Mouse (Mus musculus) lung, embryonic 15.5 days (tissue): ENCODE results near the gene Zbtb21. TPM values are rescaled to one million over a fixed set of nuclear protein-coding genes. Genes with fewer than 3 reads are reported as not detected.

Source experiments
- ATAC-seq: fragments of 200-750 bp; cut with Nextera tagmentation; 2 replicates; pipeline ENCODE4 v1.8.0; 2017; ENCODE audit warnings: moderate number of reproducible peaks, borderline replicate concordance; ENCODE audit not compliant: low FRiP score, low TSS enrichment; ENCODE audit errors: extremely low read depth
- H3K27ac ChIP-seq: fragments of 300-500 bp; sonication (generic); 2 replicates; pipeline ENCODE4 v1.5.1; 2015; ENCODE audit warnings: moderate library complexity, mild to moderate bottlenecking, inconsistent platforms
- H3K27me3 ChIP-seq: fragments of 300-500 bp; sonication (generic); 2 replicates; pipeline ENCODE4 v1.6.1; 2015; ENCODE audit warnings: inconsistent platforms
- H3K36me3 ChIP-seq: fragments of 300-500 bp; sonication (generic); 2 replicates; pipeline ENCODE4 v1.6.1; 2015; ENCODE audit warnings: inconsistent platforms
- H3K4me1 ChIP-seq: fragments of 300-500 bp; sonication (generic); 2 replicates; pipeline ENCODE4 v1.6.1; 2015; ENCODE audit warnings: inconsistent platforms
- H3K4me2 ChIP-seq: fragments of 300-500 bp; sonication (generic); 2 replicates; pipeline ENCODE4 v1.6.1; 2015; ENCODE audit warnings: inconsistent platforms, mild to moderate bottlenecking, moderate library complexity
- H3K4me3 ChIP-seq: fragments of 300-500 bp; sonication (generic); 2 replicates; pipeline ENCODE4 v1.5.1; 2015; ENCODE audit warnings: mild to moderate bottlenecking, inconsistent platforms
- H3K9ac ChIP-seq: fragments of 300-500 bp; sonication (generic); 2 replicates; pipeline ENCODE4 v1.6.1; 2015; ENCODE audit warnings: inconsistent platforms
- H3K9me3 ChIP-seq: fragments of 300-500 bp; sonication (generic); 2 replicates; pipeline ENCODE4 v1.6.1; 2016; ENCODE audit warnings: inconsistent platforms
- WGBS: fragments of 180-500 bp; shearing (Covaris S2); methylation state at CpG from one replicate; pipeline ENCODE4 v1.1.7; 2015; 5-methylcytosine and 5-hydroxymethylcytosine counted together
- polyA plus RNA-seq: library from polyadenylated mRNA; unstranded; fragments of >200 nt; fragmentation: Nextera tagmentation; extraction: Ambion mirVana; gene quantifications from 2 replicates; pipeline ENCODE4 v1.2.1, GENCODE M21; 2015

The Zbtb21 gene
- polyA plus RNA-seq, 1 experiment from 2014 or later: 11.0 TPM

GRCm38 (mm10) chr16:97940471-97940973, 21.9 kb downstream of the Zbtb21 start:
- Histone ChIP-seq H3K27ac (no peak overlapping the region), H3K4me2 (no peak overlapping the region), H3K9me3 (no peaks in the 10 kb centered on the region), H3K27me3 (no peaks in the 10 kb centered on the region), H3K4me3 (no peak overlapping the region), H3K4me1 (no peaks in the 10 kb centered on the region), H3K9ac (no peak overlapping the region), H3K36me3 (peaks cover 7% of the 10 kb centered on the region)
- WGBS: 76% methylated on average over 3 of the region's 3 CpGs
- no peak for ATAC-seq

- no peaks in the 10 kb centered on the region for H3K27me3 ChIP-seq
- H3K4me3 ChIP-seq: no peak overlapping the region
- 88% methylated on average over 3 of the region's 3 CpGs for WGBS
- ATAC-seq: no peak
- H3K36me3 ChIP-seq: no peaks in the 10 kb centered on the region
- H3K4me2 ChIP-seq: no peak overlapping the region
- H3K4me1 ChIP-seq: no peaks in the 10 kb centered on the region
- H3K9me3 ChIP-seq: no peaks in the 10 kb centered on the region
- no peak overlapping the region for H3K27ac ChIP-seq
- no peak overlapping the region for H3K9ac ChIP-seq
Measured at GRCm38 (mm10) chr16:97935815-97936214, 26.6 kb downstream of the Zbtb21 start.

GRCm38 (mm10) chr16:97930231-97930630, 32.2 kb downstream of the Zbtb21 start:
- no peak for ATAC-seq
- Histone ChIP-seq H3K27me3 (no peaks in the 10 kb centered on the region), H3K4me1 (no peaks in the 10 kb centered on the region)

GRCm38 (mm10) chr16:97929520-97929919, 32.9 kb downstream of the Zbtb21 start:
- ATAC-seq: no peak
- no peak overlapping the region for H3K27ac ChIP-seq
- H3K4me3 ChIP-seq: no peak overlapping the region
- H3K9me3 ChIP-seq: no peaks in the 10 kb centered on the region
- WGBS: 56% methylated on average over 1 of the region's 1 CpGs
- no peaks in the 10 kb centered on the region for H3K36me3 ChIP-seq
- H3K9ac ChIP-seq: no peak overlapping the region
- H3K4me1 ChIP-seq: no peaks in the 10 kb centered on the region
- no peaks in the 10 kb centered on the region for H3K27me3 ChIP-seq
- no peak overlapping the region for H3K4me2 ChIP-seq

More at GRCm38 (mm10) chr16:97930231-97930630, 32.2 kb downstream of the Zbtb21 start:
- H3K4me3 ChIP-seq: no peak overlapping the region
- H3K36me3 ChIP-seq: no peaks in the 10 kb centered on the region
- H3K4me2 ChIP-seq: no peak overlapping the region
- H3K27ac ChIP-seq: no peak overlapping the region
- no peaks in the 10 kb centered on the region for H3K9me3 ChIP-seq
- H3K9ac ChIP-seq: no peak overlapping the region

GRCm38 (mm10) chr16:97927331-97927938, 35.0 kb downstream of the Zbtb21 start:
- Histone ChIP-seq H3K4me2 (no peak overlapping the region), H3K36me3 (no peaks in the 10 kb centered on the region), H3K27ac (no peak overlapping the region), H3K9ac (no peak overlapping the region), H3K4me1 (0 out of 2 replicates have a peak, but pooled peaks cover 7% of the 10 kb centered on the region), H3K27me3 (no peaks in the 10 kb centered on the region), H3K4me3 (no peak overlapping the region), H3K9me3 (no peaks in the 10 kb centered on the region)
- ATAC-seq: no peak
- 85% methylated on average over 3 of the region's 3 CpGs for WGBS

- Histone ChIP-seq H3K4me2 (no peak overlapping the region), H3K27ac (no peak overlapping the region), H3K4me3 (no peak overlapping the region), H3K9me3 (no peaks in the 10 kb centered on the region), H3K27me3 (no peaks in the 10 kb centered on the region), H3K9ac (no peak overlapping the region), H3K4me1 (peaks cover 10% of the 10 kb centered on the region), H3K36me3 (no peaks in the 10 kb centered on the region)
- 81% methylated on average over 9 of the region's 9 CpGs for WGBS
- no peak for ATAC-seq
Measured at GRCm38 (mm10) chr16:97926381-97926780, 36.0 kb downstream of the Zbtb21 start.

GRCm38 (mm10) chr16:97925760-97926159, 36.7 kb downstream of the Zbtb21 start:
- H3K9me3 ChIP-seq: no peaks in the 10 kb centered on the region
- no peaks in the 10 kb centered on the region for H3K36me3 ChIP-seq
- H3K4me1 ChIP-seq: peaks cover 16% of the 10 kb centered on the region
- WGBS: 53% methylated on average over 2 of the region's 2 CpGs
- H3K27ac ChIP-seq: no peak overlapping the region
- no peak overlapping the region for H3K9ac ChIP-seq
- no peak for ATAC-seq
- H3K4me3 ChIP-seq: no peak overlapping the region
- H3K27me3 ChIP-seq: no peaks in the 10 kb centered on the region
- H3K4me2 ChIP-seq: no peak overlapping the region

GRCm38 (mm10) chr16:97923700-97924099, 38.7 kb downstream of the Zbtb21 start:
- peaks cover 19% of the 10 kb centered on the region for H3K4me1 ChIP-seq
- whole genome bisulfite sequencing: 54% methylated on average over 1 of the region's 1 CpGs
- no peaks in the 10 kb centered on the region for H3K27me3 ChIP-seq
- ATAC-seq: no peak
- H3K4me2 ChIP-seq: no peak overlapping the region
- no peaks in the 10 kb centered on the region for H3K36me3 ChIP-seq
- no peak overlapping the region for H3K27ac ChIP-seq
- no peak overlapping the region for H3K9ac ChIP-seq
- no peaks in the 10 kb centered on the region for H3K9me3 ChIP-seq
- H3K4me3 ChIP-seq: no peak overlapping the region

- H3K9ac ChIP-seq: peak overlapping the region; percentile 78
- H3K27ac ChIP-seq: peak overlapping the region; percentile 88
- H3K4me2 ChIP-seq: peak overlapping the region; percentile 90
- H3K9me3 ChIP-seq: no peaks in the 10 kb centered on the region
- ATAC-seq: peak; percentile 58; the same call in 1 of the 2 replicates
- H3K4me3 ChIP-seq: peak overlapping the region; percentile 75
- H3K36me3 ChIP-seq: no peaks in the 10 kb centered on the region
- WGBS: 2% methylated on average over 9 of the region's 9 CpGs
- no peaks in the 10 kb centered on the region for H3K27me3 ChIP-seq
- peaks cover 19% of the 10 kb centered on the region for H3K4me1 ChIP-seq
Measured at GRCm38 (mm10) chr16:97922779-97923126, 39.7 kb downstream of the Zbtb21 start.

- H3K9ac ChIP-seq: peak overlapping the region; percentile 78
- H3K27ac ChIP-seq: peak overlapping the region; percentile 88
- peak overlapping the region; percentile 90 for H3K4me2 ChIP-seq
- no peaks in the 10 kb centered on the region for H3K9me3 ChIP-seq
- peak overlapping the region; percentile 75 for H3K4me3 ChIP-seq
- under 1% methylated on average over 75 of the region's 75 CpGs for WGBS
- ATAC-seq: peak; percentile 95
- no peaks in the 10 kb centered on the region for H3K36me3 ChIP-seq
- H3K27me3 ChIP-seq: no peaks in the 10 kb centered on the region
- H3K4me1 ChIP-seq: peaks cover 19% of the 10 kb centered on the region
Measured at GRCm38 (mm10) chr16:97921961-97922778, 40.3 kb downstream of the Zbtb21 start.

- Histone ChIP-seq H3K4me1 (peaks cover 19% of the 10 kb centered on the region), H3K4me2 (no peak overlapping the region), H3K9ac (no peak overlapping the region), H3K4me3 (no peak overlapping the region), H3K27ac (no peak overlapping the region), H3K9me3 (no peaks in the 10 kb centered on the region), H3K36me3 (no peaks in the 10 kb centered on the region), H3K27me3 (no peaks in the 10 kb centered on the region)
- 94% methylated on average over 1 of the region's 1 CpGs for WGBS
- no peak for ATAC-seq
Measured at GRCm38 (mm10) chr16:97920621-97921020, 41.8 kb downstream of the Zbtb21 start.

GRCm38 (mm10) chr16:97919793-97920192, 42.6 kb downstream of the Zbtb21 start:
- no peak for ATAC-seq

More at GRCm38 (mm10) chr16:97919793-97920192, 42.6 kb downstream of the Zbtb21 start:
- H3K27me3 ChIP-seq: no peaks in the 10 kb centered on the region
- H3K4me3 ChIP-seq: no peak overlapping the region
- peaks cover 19% of the 10 kb centered on the region for H3K4me1 ChIP-seq
- no peaks in the 10 kb centered on the region for H3K36me3 ChIP-seq
- H3K9ac ChIP-seq: no peak overlapping the region
- H3K27ac ChIP-seq: no peak overlapping the region
- 33% methylated on average over 2 of the region's 2 CpGs for WGBS
- no peaks in the 10 kb centered on the region for H3K9me3 ChIP-seq
- no peak overlapping the region for H3K4me2 ChIP-seq
